Mouse (Mus musculus) lung, adult 18-20 months (tissue): ENCODE measurements around the gene Ubald1.

Source experiments
- DNase-seq, 2 experiments: peaks; one replicate each; pipeline ENCODE4 v3.0.0; 2022; ENCODE audit warnings: mixed read lengths in 2 of 2

Ubald1 gene

GRCm38 (mm10) chr16:4866101-4866695 lies 13.9 kb downstream of the Ubald1 start:
- peak in 1 of 2 experiments; percentile 53 for DNase-seq

DNA sequence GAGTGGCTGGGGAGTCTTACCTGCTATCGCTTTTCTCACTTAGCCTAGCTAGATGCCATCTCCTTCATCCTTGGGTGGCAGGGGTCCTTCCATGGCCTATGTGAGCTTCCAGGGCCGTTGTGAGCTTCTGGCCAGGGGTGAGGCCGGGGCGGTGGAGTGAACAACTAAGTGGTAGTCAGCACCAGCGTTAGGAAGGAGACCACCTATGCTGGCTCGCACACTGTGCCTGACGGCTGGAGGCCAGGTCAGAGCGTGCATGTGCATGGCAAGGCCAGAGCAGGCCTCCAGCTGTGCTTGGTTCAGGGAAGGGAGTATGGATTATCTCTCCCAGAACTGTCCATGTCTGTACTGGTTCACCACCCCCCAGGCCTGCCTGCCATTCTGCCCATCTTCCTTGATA lies 16.4 kb downstream of the Ubald1 start:
- DNase-seq: no peak

GRCm38 (mm10) chr16:4862863-4863483 lies 17.1 kb downstream of the Ubald1 start:
- peak; percentile 84 to 86 for DNase-seq

GRCm38 (mm10) chr16:4861392-4861791 lies 18.7 kb downstream of the Ubald1 start:
- DNase-seq: peak in 1 of 2 experiments; percentile 31

GRCm38 (mm10) chr16:4855046-4855650 lies 25.0 kb downstream of the Ubald1 start:
- DNase-seq: no peak

DNA sequence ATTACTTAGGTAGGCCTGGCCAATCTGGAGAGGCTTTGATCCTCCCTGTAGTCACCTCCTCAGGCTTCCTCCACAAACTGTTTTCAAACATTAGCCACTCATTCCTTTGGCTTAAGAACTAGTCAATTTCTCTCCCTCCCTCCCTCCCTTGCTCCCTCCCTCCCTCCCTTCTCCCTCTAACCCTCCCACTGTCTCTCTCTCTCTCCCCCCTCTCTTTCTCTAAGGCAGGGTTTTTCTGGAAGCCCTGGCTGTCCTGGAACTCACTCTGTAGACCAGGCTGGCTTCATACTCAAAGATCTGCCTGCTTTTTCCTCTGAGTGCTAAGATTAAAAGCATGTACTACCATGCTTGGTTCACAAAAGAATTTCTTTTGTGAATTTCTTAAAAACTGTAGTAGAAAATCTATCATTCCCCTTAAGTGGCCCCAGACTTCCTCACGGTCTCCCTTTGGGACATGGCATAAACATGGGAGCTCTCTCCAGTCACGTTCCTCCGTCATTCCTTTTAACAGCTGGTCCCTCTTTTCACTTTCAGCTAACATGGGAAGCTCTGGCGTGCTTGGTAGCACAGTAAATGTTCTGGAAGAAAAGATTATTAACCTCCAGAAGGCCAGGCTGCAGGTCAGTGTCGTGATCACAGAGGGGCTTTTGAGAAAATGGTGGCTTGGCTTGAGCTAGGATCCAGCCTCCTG lies 29.0 kb downstream of the Ubald1 start:
- no peak for DNase-seq

DNA sequence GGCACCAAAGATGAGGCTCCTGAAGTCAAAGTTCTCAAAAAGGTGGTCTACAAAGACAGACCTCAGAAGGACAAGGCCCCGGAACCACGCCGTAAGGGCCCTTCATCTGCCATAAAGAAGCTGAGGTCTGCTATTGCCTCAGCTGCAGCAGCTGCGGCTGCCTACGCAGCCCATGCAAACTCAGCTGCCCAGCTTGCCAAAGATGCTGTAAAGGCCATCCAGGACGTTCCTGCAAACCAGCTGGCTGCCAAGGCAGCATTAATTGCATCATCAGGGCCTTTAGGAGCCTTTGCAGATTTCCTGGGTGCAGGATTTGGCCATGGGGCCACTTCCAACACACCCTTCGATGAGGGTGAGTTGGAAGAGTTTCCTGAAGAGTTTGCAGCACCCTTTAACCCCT lies 29.8 kb downstream of the Ubald1 start:
- DNase-seq: peak in 1 of 2 experiments; percentile 42

GRCm38 (mm10) chr16:4848090-4848489 lies 32.0 kb downstream of the Ubald1 start:
- DNase-seq: no peak

DNA sequence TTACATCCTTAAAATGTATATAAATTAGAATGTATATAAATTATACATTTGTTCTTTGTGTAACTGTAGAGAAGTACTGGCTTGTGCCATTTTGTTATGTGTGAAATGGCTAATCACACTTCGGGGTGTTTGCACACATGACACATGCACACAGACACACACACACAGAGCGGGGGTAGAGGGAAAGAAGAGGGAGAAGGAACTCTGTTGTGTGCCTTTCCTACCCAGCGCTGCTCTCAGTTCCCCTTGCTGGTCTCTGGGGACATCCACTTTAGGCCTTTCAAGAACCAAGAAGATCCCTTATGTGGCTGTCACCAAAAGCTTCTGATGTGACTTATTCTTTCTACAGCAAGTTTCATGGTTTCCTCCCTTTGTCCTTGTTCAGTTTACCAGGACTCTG lies 33.1 kb downstream of the Ubald1 start:
- DNase-seq: no peak

DNA sequence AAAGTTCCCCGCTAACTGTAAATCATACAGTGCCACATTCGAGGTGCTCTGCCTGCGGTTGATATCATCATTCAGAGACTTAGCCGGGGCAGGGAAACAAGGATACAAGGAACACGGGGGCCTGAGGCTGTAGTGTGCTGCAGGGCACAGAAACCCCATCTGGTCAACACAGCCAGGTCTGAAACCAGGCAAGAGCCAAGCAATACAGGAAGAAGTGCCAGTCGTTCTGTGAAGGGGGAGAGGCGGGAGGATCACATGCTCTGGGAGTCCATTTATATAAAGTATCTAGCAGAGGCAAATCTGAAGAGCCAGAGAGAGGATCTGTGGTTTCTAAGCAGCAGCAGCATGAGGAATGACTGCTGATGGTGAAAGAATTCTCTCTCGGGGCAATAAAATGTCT lies 39.9 kb downstream of the Ubald1 start:
- DNase-seq: no peak

GRCm38 (mm10) chr16:4839552-4839951 lies 40.6 kb downstream of the Ubald1 start:
- DNase-seq: no peak

DNA sequence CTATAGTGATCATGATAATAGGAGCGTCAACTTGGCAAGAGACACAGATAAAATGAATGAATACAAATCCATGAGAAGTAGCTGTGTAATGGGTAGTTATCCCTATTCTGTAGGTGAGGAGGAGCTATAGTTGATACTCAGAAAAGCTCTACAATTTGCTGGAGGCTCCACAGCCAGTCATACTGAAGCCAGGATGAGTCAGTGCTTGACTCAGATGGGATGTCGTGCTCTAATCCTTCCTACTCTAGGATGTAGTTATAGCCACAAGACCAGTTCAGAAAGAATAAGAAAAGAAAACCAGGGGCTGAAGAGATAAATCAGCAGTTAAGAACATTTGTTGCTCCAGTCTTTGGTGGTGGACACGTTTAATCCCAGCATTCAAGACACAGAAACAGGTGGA lies 42.5 kb downstream of the Ubald1 start:
- DNase-seq: no peak

DNA sequence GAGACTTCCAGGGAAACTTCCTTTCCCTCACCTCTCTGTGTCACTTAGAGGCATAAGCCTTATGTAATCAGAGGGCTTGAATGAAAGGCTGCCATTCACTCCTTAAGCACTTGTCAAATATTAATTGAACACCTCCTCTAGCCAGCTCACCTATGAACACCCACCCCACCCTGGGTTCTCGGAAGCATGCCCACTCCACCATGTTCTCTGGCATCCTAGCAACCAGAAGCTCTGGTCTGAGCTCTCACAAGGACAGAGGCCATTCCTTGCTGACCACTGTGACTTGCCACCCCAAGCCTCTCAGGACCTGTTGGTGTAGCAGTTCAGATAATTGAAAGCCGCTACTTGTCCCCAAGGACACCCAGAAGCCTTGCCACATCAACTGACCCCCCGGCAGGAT lies 44.9 kb downstream of the Ubald1 start, which contains the start of gene 4930562C15Rik:
Gene 4930562C15Rik, plus strand, starts transcription at position 226 of the 400 bp plus-strand sequence.
- peak; percentile 74 to 83 for DNase-seq

- DNase-seq: no peak
Measured at GRCm38 (mm10) chr16:4833858-4834257, 46.3 kb downstream of the Ubald1 start.

- peak; percentile 26 to 53 for DNase-seq
Measured at GRCm38 (mm10) chr16:4831650-4832419, 48.3 kb downstream of the Ubald1 start.

- DNase-seq: peak in 1 of 2 experiments; percentile 45
Measured at GRCm38 (mm10) chr16:4829271-4829900, 50.7 kb downstream of the Ubald1 start.

DNA sequence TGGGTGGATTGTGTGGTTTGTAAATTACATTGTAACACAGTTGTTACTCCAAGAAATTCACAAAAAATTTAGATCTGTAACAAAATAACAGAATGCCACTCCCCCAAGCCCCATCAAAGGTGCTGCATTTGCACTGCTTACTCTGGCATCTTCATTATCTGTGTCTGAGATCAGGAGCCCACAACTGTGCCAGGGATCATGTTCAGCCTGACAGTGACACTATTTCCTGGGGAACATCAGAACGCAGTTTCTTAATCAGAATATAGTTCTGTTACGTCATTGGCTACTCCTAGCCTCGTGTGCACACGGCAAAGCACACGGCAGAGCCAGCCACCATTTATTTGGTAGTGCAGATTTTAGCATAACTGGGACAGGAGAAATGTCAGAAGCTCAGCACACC lies 52.5 kb downstream of the Ubald1 start:
- DNase-seq: no peak
